Mouse (Mus musculus): ENCODE results near the gene Spag4.

Gene Spag4

GRCm38 (mm10) chr2:156065099-156066041 is at the start of gene Spag4:
Gene Spag4, plus strand, starts transcription at chr2:156065175.
- in situ Hi-C loops (cut with MboI), result no loop called here

DNA sequence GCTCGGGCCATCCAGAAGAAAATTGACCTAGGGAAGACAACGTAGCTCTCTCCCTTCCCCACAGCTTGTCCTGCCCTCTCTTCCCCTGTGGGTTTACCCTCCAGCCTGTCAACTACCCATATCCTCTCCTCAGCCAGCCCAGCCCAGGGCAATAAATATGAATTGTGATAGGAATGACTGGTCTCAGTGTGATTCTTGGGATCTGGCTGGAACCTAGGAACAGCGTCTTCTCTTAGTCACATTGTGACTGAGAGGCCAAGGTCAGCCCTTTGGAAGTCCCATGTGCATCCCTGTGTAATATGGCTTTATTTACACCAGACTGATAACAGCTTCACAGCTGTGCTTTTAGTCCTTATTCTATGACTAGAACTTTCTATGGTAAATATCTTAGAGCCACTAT is 46.9 kb upstream of the Spag4 start:
- in situ Hi-C loops (cut with MboI), result no loop called here

DNA sequence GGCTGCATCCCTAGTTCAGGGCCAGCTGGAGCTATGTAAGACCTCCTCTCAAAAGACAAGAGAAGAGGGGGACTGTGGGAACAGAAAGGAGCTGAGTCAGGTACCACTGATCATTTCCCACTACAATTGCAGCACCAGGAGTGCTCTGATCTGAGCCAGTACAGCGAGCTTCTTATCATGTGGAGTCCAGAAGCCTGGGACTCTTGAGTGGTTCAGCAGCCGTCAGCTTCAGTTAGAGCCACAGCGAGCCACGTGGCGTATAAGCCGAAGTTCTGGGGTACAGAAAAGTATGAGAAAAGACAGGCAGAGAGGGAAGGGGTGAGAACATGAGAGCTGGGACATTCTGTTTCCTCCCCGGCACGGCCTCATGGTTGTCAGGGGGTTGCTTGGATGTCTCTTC is 43.8 kb upstream of the Spag4 start:
- in situ Hi-C loops (cut with MboI), result no loop called here

GRCm38 (mm10) chr2:156021765-156022164 is 43.2 kb upstream of the Spag4 start:
- in situ Hi-C loops (cut with MboI), result no loop called here

DNA sequence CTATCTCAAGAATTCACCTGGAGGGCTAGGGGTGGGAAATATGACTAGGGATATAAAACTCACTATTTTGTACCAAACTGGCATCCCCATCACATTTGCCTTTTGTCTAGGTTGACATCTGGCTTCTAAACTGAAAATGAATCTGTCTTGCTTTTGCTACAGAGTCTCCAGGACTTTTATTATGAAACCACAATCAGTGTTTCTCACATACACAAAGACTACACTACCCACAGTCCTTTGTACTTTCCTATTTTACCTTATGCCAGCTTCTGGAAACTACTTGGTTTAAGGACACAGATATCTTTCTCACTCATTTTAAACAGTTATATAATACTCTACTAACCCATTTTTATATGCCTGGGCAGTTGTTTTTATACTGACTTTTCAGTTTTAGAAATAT is 39.5 kb upstream of the Spag4 start:
- in situ Hi-C loops (cut with MboI), result no loop called here

DNA sequence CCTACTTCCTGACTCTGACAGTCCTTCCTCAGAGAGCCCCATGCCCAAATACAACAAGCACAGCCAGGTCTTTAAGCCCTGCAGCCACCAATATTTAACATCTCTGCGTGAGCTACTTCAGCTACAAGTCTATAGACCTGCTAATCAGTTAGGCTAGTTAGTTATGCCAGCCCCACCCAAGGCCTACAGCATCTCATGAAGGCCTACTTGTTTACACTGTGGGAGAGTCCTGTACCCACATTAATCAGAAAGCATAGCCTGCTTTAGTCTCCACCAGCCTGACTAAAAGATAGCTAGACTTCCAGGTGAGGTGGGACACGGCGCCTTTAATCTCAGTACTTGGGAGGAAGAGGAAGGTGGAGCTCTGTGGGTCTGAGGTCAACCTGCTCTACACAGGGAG is 25.6 kb upstream of the Spag4 start:
- in situ Hi-C loops (cut with MboI), result no loop called here

- in situ Hi-C loops (cut with MboI), result no loop called here
These were observed 22.1 kb upstream of the Spag4 start for GRCm38 (mm10) chr2:156042903-156043302.

GRCm38 (mm10) chr2:156047929-156048328 is 17.0 kb upstream of the Spag4 start:
- in situ Hi-C loops (cut with MboI), result no loop called here

DNA sequence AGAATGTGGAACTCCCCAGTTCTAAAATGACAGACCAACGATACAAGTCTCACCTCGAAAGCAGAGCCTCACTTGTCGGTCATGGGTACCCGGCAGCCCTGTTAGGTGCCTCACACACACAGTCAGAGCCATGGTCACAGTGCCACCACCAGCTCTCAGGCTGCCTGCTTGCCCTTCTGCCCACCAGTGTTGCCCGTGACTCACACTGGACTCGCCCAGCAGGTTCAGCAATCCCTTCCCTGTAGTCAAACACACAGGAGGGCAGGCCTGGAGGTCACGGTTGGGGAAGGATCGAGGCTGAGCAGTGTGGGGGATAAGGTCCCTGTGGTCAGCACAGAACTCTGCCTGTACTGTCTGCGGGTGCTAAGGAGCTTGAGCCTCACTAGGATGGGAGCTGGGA is 12.2 kb upstream of the Spag4 start, which contains the start of gene Fer1l4:
Gene Fer1l4 (minus strand): TSS at position 132 of the 400 bp plus-strand sequence.
- in situ Hi-C loops (cut with MboI), result no loop called here

- in situ Hi-C loops (cut with MboI), result no loop called here
These were observed 1.2 kb downstream of the Spag4 start for GRCm38 (mm10) chr2:156066126-156066525.

GRCm38 (mm10) chr2:156067916-156068315 is 2.9 kb downstream of the Spag4 start:
- in situ Hi-C loops (cut with MboI), result no loop called here

DNA sequence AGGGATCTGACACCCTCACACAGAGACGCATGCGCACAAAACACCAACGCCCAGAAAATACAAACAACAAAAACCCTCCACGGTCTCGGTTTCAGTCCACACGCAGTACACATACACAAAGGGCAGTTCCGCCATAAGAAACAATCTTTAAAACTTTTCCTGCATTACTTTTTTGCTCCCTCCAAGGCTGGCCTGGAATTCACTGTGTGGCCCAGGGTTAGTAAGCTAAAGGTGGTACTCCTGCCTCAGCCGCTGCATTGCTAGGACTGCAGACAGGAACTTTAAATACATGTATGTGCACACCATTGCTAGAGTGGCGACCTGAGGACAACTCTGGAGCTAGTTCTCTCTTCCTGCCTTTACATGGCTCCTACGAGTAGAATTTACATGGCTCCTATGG is 6.3 kb downstream of the Spag4 start:
- in situ Hi-C loops (cut with MboI), result no loop called here

DNA sequence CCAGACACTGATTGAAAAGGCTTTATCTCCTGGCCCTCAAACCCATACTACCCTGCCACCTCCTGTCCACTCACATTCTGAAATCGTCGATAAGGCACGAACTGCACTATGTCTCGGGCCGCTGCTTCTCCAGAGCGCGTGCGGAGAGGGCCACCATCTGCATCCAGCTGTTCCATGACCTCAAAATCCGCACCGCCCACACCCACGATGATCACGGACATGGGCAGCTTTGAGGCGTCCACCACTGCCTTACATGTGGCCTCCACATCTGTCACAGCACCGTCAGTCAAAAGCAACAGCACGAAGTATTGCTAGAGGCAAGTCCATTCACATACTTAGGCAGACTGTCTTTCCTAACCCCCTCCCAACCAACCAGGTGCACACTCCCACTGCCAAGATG is 8.8 kb downstream of the Spag4 start:
- in situ Hi-C loops (cut with MboI), result no loop called here

DNA sequence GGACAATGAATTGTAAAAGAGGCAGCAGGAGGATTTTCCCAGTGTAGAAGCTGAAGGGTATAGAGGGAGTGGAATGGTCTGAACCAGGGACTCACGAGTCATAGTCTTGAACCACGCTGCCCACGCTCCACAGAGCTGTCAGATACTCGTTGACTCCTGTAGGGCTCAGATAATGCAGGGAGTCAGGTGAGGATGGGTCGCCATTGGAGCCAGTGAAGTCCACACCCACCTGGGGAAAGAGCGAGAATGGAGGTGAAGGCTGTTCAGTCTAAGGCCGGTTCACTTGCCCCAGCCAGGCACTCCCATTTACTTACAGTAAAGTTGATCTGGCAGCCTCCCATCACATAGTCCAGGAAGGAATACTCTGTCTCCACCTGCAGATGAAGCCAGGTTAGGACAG is 12.5 kb downstream of the Spag4 start:
- in situ Hi-C loops (cut with MboI), result no loop called here

GRCm38 (mm10) chr2:156078421-156079182 is 13.6 kb downstream of the Spag4 start:
- in situ Hi-C loops (cut with MboI), result no loop called here

GRCm38 (mm10) chr2:156079183-156079560 is 14.2 kb downstream of the Spag4 start:
- in situ Hi-C loops (cut with MboI), result no loop called here

DNA sequence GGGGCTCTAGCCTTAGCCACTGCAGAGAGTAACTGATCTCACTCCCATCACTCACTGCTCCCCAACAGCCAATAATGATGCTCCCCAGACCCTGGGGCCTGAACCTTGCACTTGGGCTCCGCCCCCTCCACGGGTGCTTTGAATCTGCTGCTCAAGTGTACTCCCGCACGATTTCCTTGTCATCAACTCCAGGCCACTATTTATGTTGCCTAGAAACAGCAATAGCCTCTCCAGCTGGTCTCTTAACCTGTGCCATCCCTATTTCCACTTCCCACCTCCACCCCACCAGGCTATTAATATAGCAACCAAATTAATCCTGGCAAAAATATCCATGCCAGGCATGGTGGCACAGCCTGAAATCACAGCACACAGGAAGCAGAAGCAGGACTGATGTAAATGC is 14.7 kb downstream of the Spag4 start:
- in situ Hi-C loops (cut with MboI), result no loop called here

DNA sequence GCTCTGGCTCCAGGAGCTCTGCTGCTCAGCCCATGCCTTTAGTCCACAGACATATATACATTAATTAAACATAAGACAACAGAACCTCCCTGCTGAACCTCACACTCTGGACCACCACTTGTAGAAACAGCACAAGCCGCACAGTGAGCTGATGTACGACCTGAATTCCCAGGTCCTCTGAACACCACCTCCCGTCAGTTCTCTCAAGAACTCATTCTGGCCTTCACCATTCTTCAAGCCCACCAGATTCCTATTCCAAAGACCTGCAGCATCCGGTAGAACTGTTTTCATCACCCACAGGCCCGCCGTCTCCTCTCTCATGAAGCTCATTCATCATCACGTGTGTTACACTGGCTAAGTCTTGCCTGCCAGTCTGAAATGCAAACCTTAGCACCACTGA is 15.4 kb downstream of the Spag4 start:
- in situ Hi-C loops (cut with MboI), result no loop called here

GRCm38 (mm10) chr2:156084541-156084940 is 19.6 kb downstream of the Spag4 start:
- in situ Hi-C loops (cut with MboI), result no loop called here

- in situ Hi-C loops (cut with MboI), result no loop called here
These were observed 22.6 kb downstream of the Spag4 start for GRCm38 (mm10) chr2:156087391-156088110.

DNA sequence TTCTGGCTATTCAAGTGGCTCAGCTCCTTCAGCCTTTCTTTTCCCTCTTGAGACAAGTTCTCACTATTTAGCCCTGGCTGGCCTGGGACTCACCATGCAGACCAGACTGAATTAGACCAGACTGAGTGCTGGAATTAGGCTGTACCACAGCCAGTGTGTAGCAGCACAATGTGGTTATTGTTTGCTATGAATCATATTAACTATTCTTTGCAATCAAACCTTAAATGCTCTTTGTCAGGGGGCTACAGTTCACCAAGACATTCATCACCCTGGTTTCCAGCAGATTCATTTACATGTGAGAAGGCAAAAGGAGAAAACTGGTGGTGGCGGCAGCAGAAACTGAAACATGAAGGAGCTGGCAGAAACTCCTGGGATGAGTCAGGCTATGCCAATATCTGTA is 24.8 kb downstream of the Spag4 start:
- in situ Hi-C loops (cut with MboI), result no loop called here

GRCm38 (mm10) chr2:156091926-156092325 is 27.0 kb downstream of the Spag4 start:
- in situ Hi-C loops (cut with MboI), result no loop called here

Data from mature B cell (primary cell).